Mouse (Mus musculus) liver, postnatal 0 days (tissue): ENCODE results near the gene Supt4a.

ENCODE experiments used
- CTCF ChIP-seq: sonication (generic); IDR thresholded peaks from 2 replicates; pipeline ENCODE4 v1.5.1; 2016; ENCODE audit warnings: antibody characterized with exemption, low read depth
- EP300 ChIP-seq: IDR thresholded peaks from 2 replicates; pipeline ENCODE4 v1.6.1; 2016; ENCODE audit warnings: antibody characterized with exemption, low read depth, mild to moderate bottlenecking

DNA sequence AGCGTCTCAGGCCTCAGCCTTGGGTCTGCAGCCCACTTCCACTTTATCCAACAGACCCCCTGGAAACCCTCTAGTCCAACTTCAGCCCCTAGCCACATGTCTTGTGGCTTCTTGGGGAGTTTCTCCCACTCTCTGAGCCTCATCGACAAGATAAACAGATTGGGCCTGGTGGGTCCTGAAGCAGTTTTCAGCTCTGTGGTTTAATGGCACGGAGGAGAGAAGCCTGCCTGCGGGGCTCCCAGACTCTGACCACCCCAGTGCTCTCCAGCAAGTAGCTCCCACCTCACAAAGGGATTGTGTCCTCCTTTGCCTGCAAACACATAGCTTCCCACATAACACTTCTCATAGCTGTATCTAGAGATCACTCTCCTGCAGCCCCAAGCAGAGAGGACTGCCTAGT is 9.9 kb upstream of the Supt4a start:
- TF ChIP-seq CTCF (no peak), EP300 (no peak)
